Mouse (Mus musculus): ENCODE measurements around the gene Gm45233. TPM values are rescaled to one million over a fixed set of nuclear protein-coding genes. Genes with fewer than 3 reads are reported as not detected.

Gm45233 gene
- polyA plus RNA-seq, 1 experiment, result not detected

DNA sequence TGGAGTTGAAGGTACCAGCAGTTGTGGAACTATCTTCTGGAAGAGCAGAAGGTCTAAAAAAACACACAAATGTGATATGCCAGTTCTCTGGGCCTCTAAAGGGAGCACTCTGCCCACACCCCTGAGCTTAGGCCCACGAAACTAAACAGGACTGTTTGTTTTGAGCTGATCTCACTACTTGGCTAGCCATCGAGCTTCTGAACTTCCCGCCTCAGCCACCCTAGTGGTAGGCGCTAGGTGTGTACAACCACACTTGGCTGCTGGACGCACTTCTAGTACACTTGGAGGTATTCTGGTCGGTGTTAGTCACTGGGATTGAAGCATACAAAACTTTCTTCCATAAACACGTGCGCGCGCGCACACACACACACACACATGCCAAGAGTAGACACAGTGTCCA is 7.8 kb downstream of the Gm45233 start:
- 88% methylated on average over 11 of the region's 11 CpGs for WGBS
- Histone ChIP-seq H3K27ac (ENCODE audit: control insufficient read depth, insufficient read depth, low read depth, low read length, poor library complexity) (no peak overlapping the region), H3K4me1 (ENCODE audit: control insufficient read depth, insufficient read depth, low read length) (no peaks in the 10 kb centered on the region; the same call in 1 of the 2 replicates), H3K4me3 (replicated peaks; ENCODE audit: control insufficient read depth, low read depth, low read length) (no peak overlapping the region)
- TF ChIP-seq POLR2A (IDR thresholded peaks at IDR 0.05; ENCODE audit: borderline replicate concordance, control insufficient read depth, low read depth, low read length) (no peak), CTCF (IDR thresholded peaks at IDR 0.05; ENCODE audit: control insufficient read depth, insufficient read depth, low read length) (no peak)

DNA sequence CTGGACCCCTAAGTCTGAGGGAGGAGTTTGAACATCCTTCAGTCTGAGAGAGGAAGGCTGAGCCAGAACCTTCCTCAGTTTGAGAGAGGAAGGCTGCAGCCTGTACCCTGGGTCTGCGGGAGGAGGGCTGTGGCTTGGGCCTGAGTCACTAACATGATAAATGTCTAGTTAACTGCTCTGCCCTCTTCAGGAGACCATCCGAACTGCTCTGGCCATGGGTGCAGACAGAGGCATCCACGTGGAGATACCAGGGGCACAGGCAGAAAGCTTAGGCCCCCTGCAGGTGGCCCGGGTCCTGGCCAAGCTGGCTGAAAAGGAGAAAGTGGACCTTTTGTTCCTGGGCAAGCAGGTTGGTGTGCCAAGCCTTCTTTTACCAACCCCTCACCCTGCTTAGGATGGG is 8.7 kb downstream of the Gm45233 start:
- TF ChIP-seq CTCF (IDR thresholded peaks at IDR 0.05; ENCODE audit: control insufficient read depth, insufficient read depth, low read length), result peak; percentile 54
- no peak for TF ChIP-seq POLR2A (IDR thresholded peaks at IDR 0.05; ENCODE audit: borderline replicate concordance, control insufficient read depth, low read depth, low read length)
- 13% methylated on average over 4 of the region's 4 CpGs for WGBS
- H3K4me3 ChIP-seq (replicated peaks; ENCODE audit: control insufficient read depth, low read depth, low read length), result no peak overlapping the region
- no peak overlapping the region for H3K27ac ChIP-seq (ENCODE audit: control insufficient read depth, insufficient read depth, low read depth, low read length, poor library complexity)
- no peaks in the 10 kb centered on the region; the same call in 1 of the 2 replicates for H3K4me1 ChIP-seq (ENCODE audit: control insufficient read depth, insufficient read depth, low read length)

DNA sequence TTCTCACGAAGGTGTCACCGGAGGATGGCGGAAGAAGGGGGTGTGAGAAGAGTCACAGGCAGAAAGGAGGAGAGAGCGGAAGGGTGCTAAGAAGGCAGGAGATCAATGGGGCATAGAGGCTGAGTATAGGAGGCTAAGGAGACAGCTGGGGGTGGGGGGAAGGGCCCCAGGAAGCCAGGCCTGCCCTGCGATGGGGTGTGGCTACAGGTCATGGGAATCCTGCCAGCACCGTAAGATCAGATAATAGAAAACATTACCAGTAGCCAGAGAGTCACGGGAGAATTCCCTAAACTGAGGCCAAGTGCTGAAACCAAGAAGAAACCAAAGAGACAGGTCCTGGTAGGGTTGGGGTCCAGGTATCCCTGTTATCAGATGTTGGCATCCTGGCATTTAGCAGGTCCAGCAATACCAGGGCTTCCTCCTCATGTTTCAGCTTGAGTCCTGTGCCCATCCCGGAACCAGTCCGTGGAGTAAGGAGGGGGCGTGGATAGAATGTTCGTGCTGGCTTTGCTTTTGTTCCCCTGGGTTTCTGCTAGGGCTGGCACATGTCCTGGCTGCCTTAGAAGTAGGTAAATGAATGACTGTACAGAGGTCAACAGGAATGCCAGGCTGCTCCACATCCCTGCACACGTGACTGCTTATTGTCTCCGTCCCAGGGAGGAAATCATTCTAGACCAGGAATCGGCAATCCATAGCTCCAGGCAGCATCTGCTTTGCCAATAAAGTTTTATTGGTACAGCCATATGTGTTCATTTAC is 9.8 kb downstream of the Gm45233 start:
- Histone ChIP-seq H3K4me3 (replicated peaks; ENCODE audit: control insufficient read depth, low read depth, low read length) (no peak overlapping the region), H3K27ac (ENCODE audit: control insufficient read depth, insufficient read depth, low read depth, low read length, poor library complexity) (no peak overlapping the region), H3K4me1 (ENCODE audit: control insufficient read depth, insufficient read depth, low read length) (no peaks in the 10 kb centered on the region)
- no peak for TF ChIP-seq CTCF (IDR thresholded peaks at IDR 0.05; ENCODE audit: control insufficient read depth, insufficient read depth, low read length)
- no peak for TF ChIP-seq POLR2A (IDR thresholded peaks at IDR 0.05; ENCODE audit: borderline replicate concordance, control insufficient read depth, low read depth, low read length)
- 80% methylated on average over 14 of the region's 14 CpGs for WGBS

DNA sequence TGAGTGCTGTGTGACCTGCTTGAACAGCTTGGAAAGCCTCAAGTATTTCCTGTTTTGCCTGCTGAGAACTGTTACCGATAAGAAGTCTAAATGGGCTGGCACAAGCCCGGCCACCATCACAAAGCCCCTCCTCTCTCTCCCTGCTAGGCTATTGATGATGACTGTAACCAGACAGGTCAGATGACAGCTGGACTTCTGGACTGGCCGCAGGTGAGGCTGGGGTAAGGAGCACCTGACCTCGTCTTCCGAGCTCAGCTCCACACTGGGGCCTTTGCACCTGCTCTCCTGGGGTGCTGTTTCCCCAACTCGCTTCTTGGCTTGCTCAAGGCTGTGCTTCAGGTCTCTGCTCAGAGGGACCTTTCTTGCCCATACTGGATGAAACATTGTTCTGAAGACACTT is 10.4 kb downstream of the Gm45233 start:
- no peak for TF ChIP-seq POLR2A (IDR thresholded peaks at IDR 0.05; ENCODE audit: borderline replicate concordance, control insufficient read depth, low read depth, low read length)
- TF ChIP-seq CTCF (IDR thresholded peaks at IDR 0.05; ENCODE audit: control insufficient read depth, insufficient read depth, low read length), result no peak
- H3K27ac ChIP-seq (ENCODE audit: control insufficient read depth, insufficient read depth, low read depth, low read length, poor library complexity), result no peak overlapping the region
- WGBS, result 71% methylated on average over 6 of the region's 6 CpGs

DNA sequence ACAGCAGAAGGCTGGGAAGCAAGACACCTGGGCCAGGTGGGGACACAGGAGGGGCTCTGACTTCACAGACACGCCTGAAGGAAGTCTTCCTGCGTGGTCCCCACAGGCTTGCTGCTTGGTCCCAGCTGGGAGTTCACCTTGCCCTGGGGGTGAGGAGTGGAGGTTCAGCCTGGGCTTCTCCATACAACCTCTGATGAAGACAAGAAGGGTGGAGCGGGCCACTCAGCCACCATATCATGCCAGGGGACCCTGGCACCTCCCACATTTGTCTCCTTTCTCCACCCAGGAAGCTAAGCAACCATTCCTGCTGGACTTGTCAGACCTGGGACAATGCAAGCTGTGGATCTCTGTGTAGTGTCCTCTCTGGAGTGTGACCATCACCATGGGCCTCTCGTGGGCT is 18.9 kb downstream of the Gm45233 start, which contains the start of gene Vsig10l:
Vsig10l (plus strand) TSS at position 301 of the 400 bp plus-strand sequence.
- peaks cover 2% of the 10 kb centered on the region for H3K4me1 ChIP-seq (ENCODE audit: control insufficient read depth, insufficient read depth, low read length)
- 62% methylated on average over 4 of the region's 4 CpGs for WGBS
- H3K27ac ChIP-seq (ENCODE audit: control insufficient read depth, insufficient read depth, low read depth, low read length, poor library complexity), result no peak within 1 kb of the TSS
- H3K4me3 ChIP-seq (replicated peaks; ENCODE audit: control insufficient read depth, low read depth, low read length), result no peak within 1 kb of the TSS
- TF ChIP-seq POLR2A (IDR thresholded peaks at IDR 0.05; ENCODE audit: borderline replicate concordance, control insufficient read depth, low read depth, low read length) (no peak), CTCF (IDR thresholded peaks at IDR 0.05; ENCODE audit: control insufficient read depth, insufficient read depth, low read length) (no peak)

More for the DNA sequence above, 10.4 kb downstream of the Gm45233 start:
- no peak overlapping the region for H3K4me3 ChIP-seq (replicated peaks; ENCODE audit: control insufficient read depth, low read depth, low read length)
- no peaks in the 10 kb centered on the region for H3K4me1 ChIP-seq (ENCODE audit: control insufficient read depth, insufficient read depth, low read length)

DNA sequence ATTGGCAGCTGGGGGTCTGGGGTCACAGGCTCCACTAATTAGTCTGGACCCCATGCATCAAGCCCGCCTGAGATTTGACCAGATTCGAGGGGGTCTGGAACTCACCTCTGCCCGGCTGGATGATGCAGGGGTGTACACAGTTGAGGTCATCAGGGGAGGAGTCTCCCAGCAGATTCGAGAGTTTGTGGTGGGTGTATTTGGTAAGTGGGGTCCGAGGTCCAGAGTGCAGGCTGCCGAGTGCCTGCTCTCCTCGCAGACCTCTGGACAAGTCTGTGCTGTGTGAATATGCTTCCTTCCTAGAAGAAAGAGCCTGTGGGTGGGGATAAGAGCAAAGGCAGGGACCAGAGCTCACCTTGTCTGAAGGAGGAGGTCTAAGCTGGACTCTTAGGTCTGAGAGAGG is 20.0 kb downstream of the Gm45233 start:
- Histone ChIP-seq H3K4me3 (replicated peaks; ENCODE audit: control insufficient read depth, low read depth, low read length) (no peak overlapping the region), H3K27ac (ENCODE audit: control insufficient read depth, insufficient read depth, low read depth, low read length, poor library complexity) (no peak overlapping the region), H3K4me1 (ENCODE audit: control insufficient read depth, insufficient read depth, low read length) (peaks cover 2% of the 10 kb centered on the region)
- 80% methylated on average over 7 of the region's 7 CpGs for WGBS
- TF ChIP-seq POLR2A (IDR thresholded peaks at IDR 0.05; ENCODE audit: borderline replicate concordance, control insufficient read depth, low read depth, low read length) (no peak), CTCF (IDR thresholded peaks at IDR 0.05; ENCODE audit: control insufficient read depth, insufficient read depth, low read length) (no peak)

DNA sequence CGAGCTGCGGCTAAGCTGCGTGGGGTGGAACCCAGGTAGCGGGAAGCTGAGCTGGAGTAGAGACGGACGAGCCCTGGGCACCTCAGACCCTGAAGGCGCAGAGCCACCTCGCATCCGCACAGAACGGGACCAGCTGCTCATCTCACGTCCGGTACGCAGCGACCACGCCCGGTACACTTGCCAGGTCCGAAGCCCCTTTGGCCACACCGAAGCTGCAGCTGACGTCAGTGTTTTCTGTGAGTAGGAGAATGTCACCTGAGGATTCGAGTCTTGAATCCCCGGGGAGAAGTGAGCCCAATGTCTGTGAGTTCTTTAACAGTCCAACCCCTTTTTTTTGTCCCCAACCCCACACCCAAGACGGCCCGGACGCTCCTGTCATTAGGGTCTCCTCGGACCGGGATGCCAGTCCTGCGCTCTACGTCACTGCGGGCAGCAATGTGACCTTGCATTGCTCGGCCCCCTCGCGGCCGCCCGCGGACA is 21.0 kb downstream of the Gm45233 start:
- Histone ChIP-seq H3K4me1 (ENCODE audit: control insufficient read depth, insufficient read depth, low read length) (peaks cover 2% of the 10 kb centered on the region), H3K27ac (ENCODE audit: control insufficient read depth, insufficient read depth, low read depth, low read length, poor library complexity) (peak overlapping the region; percentile 8; the same call in 1 of the 2 replicates), H3K4me3 (replicated peaks; ENCODE audit: control insufficient read depth, low read depth, low read length) (peak overlapping the region; percentile 74)
- WGBS, result 10% methylated on average over 35 of the region's 35 CpGs
- TF ChIP-seq POLR2A (IDR thresholded peaks at IDR 0.05; ENCODE audit: borderline replicate concordance, control insufficient read depth, low read depth, low read length) (0 out of 2 replicates have a peak, but pooled peaks have one; percentile 9), CTCF (IDR thresholded peaks at IDR 0.05; ENCODE audit: control insufficient read depth, insufficient read depth, low read length) (peak; percentile 25; the same call in 1 of the 2 replicates)

DNA sequence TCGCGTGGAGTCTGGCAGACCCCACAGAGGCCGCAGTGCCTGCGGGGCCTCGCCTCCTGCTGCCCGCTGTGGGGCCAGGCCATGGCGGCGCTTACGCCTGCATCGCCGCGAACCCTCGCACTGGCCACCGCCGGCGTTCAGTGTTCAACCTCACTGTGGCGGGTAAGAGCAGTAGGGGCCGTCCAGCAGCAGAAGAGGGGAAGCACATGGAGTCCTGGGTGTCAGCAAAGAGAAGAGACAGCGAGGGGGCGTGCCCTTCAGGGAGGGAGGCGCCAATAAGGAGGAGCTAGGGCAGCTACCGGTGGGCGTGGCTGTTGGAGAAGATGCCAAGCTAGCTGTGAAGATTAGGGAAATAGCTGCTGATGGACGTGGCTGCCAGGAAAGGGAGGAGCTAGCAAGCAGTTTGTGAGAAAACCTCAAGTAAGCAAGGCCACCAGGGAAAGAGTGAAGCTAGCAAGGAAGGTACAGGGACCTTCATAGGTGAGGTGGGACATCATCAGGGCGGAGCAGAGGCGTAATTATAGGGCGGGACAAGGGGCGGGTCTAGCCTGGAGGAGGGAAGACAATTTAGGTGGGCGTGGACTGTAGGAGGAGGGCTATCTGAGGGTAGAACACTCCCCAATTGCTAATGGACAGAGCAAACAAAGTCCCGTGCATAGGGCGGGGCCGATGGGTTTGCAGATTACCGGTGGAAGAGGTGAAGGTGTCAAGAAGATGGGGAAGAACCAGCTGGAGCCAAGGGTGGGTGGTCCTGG is 21.6 kb downstream of the Gm45233 start:
- 0% methylated on average over 33 of the region's 33 CpGs for WGBS
- H3K27ac ChIP-seq (ENCODE audit: control insufficient read depth, insufficient read depth, low read depth, low read length, poor library complexity), result peak overlapping the region; percentile 61
- H3K4me3 ChIP-seq (replicated peaks; ENCODE audit: control insufficient read depth, low read depth, low read length), result peak overlapping the region; percentile 74
- TF ChIP-seq CTCF (IDR thresholded peaks at IDR 0.05; ENCODE audit: control insufficient read depth, insufficient read depth, low read length), result peak; percentile 11; the same call in 1 of the 2 replicates
- TF ChIP-seq POLR2A (IDR thresholded peaks at IDR 0.05; ENCODE audit: borderline replicate concordance, control insufficient read depth, low read depth, low read length), result 0 out of 2 replicates have a peak, but pooled peaks have one; percentile 1
- peaks cover 2% of the 10 kb centered on the region for H3K4me1 ChIP-seq (ENCODE audit: control insufficient read depth, insufficient read depth, low read length)

All from bone marrow, adult 2 months (tissue).